Mouse (Mus musculus) 416B (cell line): ENCODE results near the gene Mylpf.

Experiments
- DNase-seq: peaks from one replicate; pipeline ENCODE4 v3.0.0; 2011; ENCODE audit warnings: low read depth

Mylpf gene

DNA sequence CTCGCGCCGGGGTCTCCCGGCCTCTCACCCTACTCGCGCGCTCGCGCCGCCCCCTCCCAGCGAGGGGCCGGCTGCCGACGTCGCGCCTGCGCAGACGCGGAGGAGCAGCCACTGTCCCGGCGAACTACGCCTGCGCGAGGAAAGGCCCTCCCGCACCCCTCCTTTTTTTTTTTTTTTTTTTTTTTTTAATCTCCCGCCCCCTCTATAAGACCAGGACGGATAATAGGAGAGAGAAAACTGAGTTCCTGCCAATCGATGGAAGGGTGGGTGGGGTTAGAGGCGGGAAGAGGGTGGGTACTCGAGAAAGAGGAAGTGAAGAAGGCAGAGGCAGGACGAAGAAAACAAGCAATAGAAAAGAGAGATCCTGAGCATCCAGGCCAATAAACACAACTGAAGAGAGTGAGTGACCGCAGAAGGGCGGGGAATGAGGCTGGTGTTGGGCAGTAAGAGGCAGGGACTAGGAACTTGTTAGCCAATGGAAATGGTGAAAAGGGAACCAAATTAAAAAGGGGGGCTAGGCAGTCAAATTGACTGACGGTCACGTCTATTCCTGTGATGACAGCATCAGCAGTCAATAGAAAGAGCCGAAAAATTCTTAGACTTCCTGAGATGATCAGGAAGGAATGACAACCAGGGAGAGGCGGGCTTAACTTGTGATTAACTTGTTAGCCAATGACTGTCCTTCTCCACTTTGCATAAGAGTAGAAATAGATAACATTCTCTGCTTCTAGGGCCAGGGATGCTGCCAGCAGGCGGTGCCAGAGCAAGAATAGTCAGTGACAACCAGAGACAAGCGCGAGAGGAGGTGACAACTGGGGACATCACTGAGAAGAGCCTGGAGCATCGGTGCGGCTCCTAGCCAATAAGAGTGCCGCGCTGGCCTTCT, at the start of gene Mylpf:
Gene Mylpf, plus strand, starts transcription at position 338 of the 886 bp plus-strand sequence.
- DNase-seq: peak; percentile 100

GRCm38 (mm10) chr7:127162546-127162945, 46.1 kb upstream of the Mylpf start:
- DNase-seq: no peak

- DNase-seq: no peak
These were observed 44.7 kb upstream of the Mylpf start for GRCm38 (mm10) chr7:127164002-127164401.

GRCm38 (mm10) chr7:127165607-127166493, 42.8 kb upstream of the Mylpf start:
- DNase-seq: no peak

- no peak for DNase-seq
These were observed 42.2 kb upstream of the Mylpf start for GRCm38 (mm10) chr7:127166501-127166900.

DNA sequence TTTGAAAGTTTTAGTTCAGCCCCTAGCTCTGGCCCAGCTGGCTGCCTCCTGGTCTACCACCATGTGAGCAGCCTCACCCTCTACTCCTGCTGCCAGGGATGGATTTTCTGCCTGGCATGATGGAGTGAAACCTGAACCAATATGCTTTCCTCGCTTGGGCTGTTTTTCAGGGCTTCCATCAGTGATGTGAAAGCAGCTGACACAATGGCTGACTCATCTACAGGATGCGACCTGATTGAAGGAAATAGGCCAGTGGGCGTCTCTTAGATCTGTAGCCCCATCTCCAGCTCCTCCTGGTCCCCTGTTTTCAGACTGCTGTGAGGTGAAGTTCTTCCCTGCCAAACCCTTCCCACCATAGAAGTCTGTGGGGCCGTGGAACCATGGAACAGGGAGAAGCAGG, 31.8 kb upstream of the Mylpf start:
- DNase-seq: peak; percentile 36

DNA sequence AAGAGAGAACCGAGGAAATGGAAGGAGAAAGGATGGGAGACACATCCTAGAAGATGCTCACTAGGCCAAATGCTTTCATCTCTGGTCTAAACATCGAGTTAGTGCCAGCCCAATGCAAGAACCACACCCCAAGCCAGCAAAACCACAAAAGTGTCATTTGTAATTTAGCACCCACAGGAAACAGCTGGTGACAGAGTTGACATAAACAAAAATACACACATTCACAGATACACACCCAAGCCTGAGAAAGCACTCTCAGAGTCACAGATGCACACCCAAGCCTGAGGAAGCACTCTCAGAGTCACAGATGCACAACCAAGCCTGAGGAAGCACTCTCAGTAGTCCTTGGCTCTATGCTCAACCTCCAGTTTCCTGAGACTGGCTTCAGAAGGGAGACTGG, 27.9 kb upstream of the Mylpf start:
- peak; percentile 78 for DNase-seq

GRCm38 (mm10) chr7:127181724-127182123, 27.0 kb upstream of the Mylpf start:
- DNase-seq: peak; percentile 77

DNA sequence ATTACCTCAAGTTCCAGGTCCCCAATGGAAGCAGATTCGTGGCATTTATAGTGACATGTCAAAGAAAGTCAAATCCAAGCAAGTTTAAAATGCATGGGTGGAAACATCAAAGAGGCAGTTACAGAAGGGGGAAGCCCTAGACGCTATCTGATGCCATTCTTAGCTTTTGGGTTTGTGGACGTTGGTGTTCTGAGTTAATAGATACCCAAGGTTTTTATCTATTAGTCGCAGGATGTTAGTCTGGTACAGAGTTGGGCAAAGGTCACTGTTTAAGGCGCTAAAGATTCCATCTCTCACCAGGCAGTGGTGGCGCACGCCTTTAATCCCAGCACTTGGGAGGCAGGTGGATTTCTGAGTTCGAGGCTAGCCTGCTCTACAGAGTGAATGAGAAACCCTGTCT, 25.3 kb upstream of the Mylpf start:
- peak; percentile 76 for DNase-seq

- DNase-seq: peak; percentile 76
These were observed 24.9 kb upstream of the Mylpf start for GRCm38 (mm10) chr7:127183828-127184227.

DNA sequence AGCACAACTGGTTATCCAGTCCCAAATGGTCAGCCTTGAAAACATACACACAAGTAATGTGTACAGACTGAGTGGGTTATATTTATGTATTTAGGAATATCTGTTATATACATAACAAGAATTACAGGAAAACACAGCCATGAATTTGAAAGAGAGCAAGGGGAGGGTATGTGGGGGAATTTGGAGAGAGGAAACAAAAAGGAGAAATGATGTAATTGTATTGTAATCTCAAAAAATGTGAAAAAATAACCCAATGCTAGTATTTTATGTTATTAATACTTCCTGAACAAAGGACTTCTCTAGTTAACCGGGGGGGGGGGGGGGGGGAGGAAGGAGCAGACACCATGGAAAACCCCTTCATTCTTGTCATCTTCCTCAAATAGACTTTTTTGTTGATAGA, 24.0 kb upstream of the Mylpf start:
- DNase-seq: peak; percentile 17

DNA sequence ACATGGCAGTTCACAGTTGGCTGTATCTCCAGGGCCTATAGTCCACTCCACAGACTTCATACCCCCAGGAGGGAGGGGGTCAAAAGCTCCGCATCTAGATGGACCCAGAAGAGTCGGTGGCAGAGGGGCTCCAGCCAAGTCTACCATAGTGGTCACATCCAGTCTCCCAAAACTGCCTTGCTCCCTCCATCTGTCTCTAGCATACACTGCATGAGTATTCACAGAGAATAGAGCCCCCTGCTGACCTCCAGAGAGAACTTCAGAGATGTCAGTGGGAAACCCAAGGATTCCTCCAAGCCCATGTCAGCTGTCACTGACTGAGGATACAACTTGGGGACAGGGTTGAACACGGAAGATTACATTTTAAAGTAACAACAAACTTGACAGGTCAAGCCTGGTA, 23.1 kb upstream of the Mylpf start:
- DNase-seq: peak; percentile 78

DNA sequence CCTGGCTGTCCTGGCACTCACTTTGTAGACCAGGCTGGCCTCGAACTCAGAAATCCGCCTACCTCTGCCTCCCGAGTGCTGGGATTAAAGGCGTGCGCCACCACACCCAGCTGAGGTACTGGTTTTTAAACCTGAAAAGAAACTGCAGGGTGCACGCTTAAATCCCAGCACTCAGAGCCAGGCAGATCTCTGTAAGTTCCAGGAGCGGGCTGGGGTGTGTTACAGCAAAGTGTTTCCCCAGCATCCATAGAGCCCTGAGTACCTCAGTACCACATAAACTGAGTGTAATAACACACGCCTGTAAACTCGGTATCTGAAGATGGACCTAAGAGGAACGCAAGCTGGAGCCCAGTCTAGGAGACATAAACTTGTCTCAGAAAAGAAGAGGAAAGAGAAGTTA, 21.3 kb upstream of the Mylpf start:
- no peak for DNase-seq

DNA sequence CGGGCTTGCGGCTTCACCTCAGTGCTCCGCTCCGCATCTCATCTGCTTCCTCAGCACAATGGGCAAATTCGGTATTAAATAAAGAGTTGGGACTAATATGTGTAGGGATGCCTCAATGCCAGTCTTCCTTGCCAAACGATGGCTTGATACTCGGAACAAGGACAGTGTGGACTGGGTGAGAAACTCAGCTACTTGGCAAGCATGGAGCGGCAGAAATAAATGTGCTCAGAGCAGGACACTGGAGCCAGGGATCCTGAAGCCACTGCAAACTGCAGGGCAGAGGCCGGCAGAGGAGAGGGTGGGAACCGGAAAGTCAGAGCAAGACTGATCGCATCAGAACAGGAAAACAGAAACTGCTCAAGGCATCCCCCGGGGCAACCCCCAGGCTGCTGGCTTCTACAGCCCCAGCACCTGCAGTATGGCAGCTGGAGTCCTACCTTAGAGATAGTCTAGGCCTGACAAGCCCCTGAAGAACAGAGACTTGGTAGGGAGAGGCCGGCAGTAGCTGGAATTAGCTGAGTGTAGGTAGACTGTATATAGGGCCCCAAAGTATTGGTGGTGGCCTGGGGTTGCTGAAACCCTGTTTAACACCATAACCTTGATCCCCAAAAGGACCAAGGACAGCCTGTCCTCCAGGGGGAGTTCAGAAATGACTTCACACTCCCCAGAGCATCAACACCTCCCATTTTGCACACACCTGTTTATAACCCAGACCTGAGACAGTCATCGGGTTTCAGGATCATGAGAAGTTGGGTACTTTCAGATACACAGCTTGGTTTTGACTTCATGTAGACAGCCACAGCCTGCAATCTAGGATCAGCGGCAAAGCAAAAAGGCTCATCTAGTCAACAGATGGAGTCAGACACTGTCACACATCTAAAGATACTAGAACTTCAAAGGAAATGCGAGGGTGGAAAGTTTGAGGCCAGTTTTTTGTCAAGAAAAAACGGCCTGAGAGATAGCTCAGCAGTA, 20.1 kb upstream of the Mylpf start:
- no peak for DNase-seq

DNA sequence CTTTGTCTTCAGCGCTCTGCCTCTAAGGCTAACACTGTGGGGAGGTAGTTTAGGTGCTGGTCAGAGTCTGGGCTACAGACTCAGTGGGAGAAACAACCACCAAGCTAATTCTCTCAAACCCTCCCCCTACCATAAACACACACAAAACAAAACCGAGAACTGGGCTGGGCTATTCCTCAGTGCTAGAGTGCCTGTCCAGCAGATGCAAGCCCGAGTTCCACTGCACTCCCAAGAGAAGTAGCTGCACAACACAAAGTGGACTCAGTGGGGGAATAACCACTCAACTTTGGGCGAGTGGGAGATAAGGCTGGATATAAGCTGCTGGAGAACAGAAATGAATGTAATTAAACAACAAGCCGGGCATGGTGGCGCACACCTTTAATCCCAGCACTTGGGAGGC, 18.0 kb upstream of the Mylpf start:
- no peak for DNase-seq

DNA sequence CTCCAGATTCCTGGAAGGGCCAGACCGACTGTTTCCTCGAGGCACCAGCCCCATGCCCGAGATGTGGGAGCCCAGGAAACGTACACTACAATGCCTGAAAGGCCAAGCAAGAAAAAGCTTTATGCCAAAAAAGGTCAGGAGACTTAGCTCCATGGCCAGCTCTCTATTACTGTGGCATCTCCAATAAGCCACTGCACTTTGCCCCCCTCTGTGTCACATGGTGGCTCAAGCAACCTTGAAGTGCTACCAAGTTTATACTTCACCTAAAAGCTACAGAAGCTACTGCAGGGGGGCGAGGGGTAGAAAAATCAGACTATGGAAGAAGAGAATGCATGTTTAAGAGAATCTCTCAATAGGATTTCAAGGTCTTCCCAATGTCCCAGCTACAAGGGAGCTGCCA, 15.7 kb upstream of the Mylpf start:
- DNase-seq: no peak

DNA sequence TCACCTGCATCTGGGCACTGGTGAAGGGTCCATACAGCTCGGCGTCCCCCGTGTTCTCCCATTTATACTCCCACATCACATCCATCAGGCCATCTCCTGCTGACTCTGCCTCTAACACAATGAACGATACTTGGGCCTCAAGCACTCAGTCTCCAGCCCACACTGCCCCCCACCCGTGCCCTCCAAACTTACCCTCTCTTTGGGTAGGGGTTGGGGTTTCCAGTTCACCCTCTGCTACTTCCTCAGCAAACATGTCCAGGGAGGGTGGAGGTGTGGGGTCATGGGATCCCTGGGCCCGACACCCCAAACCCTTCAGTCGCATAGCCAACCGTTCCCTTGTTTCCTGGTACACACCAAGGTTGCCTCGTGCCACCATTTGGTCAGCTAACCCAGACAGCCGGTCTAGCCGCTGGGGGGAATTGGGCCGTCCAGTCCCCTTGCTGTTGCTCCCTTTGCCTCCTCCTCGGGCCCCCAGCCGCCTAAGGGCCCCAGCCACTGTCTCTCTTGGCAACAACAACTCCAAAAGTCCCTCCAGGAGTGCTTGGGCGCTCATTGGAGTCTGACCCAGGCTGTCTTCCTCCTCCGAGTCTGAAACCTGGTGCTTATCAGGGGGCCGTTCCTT, 14.6 kb upstream of the Mylpf start:
- DNase-seq: no peak

DNA sequence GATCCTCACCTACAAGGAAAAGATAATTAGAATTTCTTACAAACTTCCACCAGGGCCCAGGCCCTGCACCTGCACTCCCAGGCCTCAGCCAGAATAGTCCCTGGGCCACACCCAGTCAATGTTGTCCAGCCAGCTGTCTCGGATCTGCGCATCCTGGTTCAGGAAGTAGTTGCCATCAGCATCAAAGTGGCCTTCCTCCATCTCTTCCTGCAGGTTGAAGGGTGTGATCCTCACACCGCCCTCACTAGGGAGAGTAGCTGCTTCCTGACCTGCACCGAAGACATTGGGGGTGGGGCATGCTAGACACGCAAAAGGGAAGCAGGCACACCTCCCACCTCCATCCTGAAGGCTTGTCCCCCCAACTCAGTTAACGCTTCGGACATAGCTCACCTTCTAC, 14.1 kb upstream of the Mylpf start:
- DNase-seq: no peak

- peak; percentile 99 for DNase-seq
These were observed 13.0 kb upstream of the Mylpf start, which contains the start of gene Cd2bp2 for GRCm38 (mm10) chr7:127195544-127196295. Gene Cd2bp2 (minus strand): TSS chr7:127196050.

GRCm38 (mm10) chr7:127196484-127196883, 12.2 kb upstream of the Mylpf start:
- DNase-seq: no peak
